Mouse (Mus musculus): ENCODE measurements around the gene Ankrd13a.

- TF ChIP-seq CTCF (IDR thresholded peaks at IDR 0.05; ENCODE audit: low read depth, low read length) (no peak), POLR2A (IDR thresholded peaks at IDR 0.05; ENCODE audit: insufficient read depth, low read length) (no peak)
Observed at GRCm38 (mm10) chr5:114807063-114807462, 32.6 kb downstream of the Ankrd13a start.

All from ES-Bruce4 (cell line).